ENCODE assay signal across 28 mouse cellular contexts in the genomic region with DNA sequence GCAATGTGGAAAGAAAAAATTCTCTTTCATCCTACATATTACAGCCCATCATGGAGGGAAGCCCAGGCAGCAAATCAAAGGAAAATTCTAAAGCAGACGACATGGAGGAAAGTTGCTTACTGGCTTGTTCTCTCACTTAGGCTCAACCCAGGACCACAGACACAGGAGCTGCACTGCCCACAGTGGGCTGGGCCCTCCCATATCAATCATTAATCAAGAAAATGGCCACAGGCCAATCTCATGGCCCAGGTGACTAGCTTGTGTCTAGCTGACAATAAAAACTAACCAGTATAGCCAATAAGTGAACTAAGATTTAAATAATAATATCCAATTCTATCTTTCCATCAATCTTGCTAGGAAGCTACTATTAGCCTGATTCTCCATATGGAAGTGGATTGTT. TPM values are rescaled to one million over a fixed set of nuclear protein-coding genes. Genes with fewer than 3 reads are reported as not detected.
DNase-seq lines count a peak whose midpoint lies in the region; ATAC-seq and TF ChIP-seq lines count a peak whose summit lies in the region.
"Had no signal": no experiment of that assay in that cellular context is flagged by ENCODE, and none has a peak within 500 bp of the region (broad histone marks: within the 10 kb centered on the region; RNA-seq: fewer than 3 reads in every experiment).

No protein-coding gene starts in this region.

- no peak overlapping the region for H3K4me2 ChIP-seq in liver, embryonic 16.5 days (ENCODE audit: low read depth, low read length)
- H3K4me2 ChIP-seq in liver, embryonic 12.5 days, result no peak overlapping the region
- no peak overlapping the region for H3K4me2 ChIP-seq in kidney, postnatal 0 days (ENCODE audit: low read length)
- H3K4me2 ChIP-seq: embryonic facial prominence, embryonic 13.5 days; hindbrain, embryonic 15.5 days; limb, embryonic 15.5 days; midbrain, embryonic 15.5 days; neural tube, embryonic 15.5 days had no signal

- H3K4me3 ChIP-seq in liver, embryonic 16.5 days (ENCODE audit: low read depth, low read length), result no peak overlapping the region
- no peak overlapping the region for H3K4me3 ChIP-seq in liver, embryonic 12.5 days
- no peak overlapping the region for H3K4me3 ChIP-seq in kidney, postnatal 0 days (replicated peaks; ENCODE audit: low read depth, low read length)
- H3K4me3 ChIP-seq: embryonic facial prominence, embryonic 13.5 days; erythroblast, embryonic 14.5 days; hindbrain, embryonic 10.5 days; hindbrain, embryonic 15.5 days; limb, embryonic 10.5 days; limb, embryonic 15.5 days; midbrain, embryonic 15.5 days; neural tube, embryonic 15.5 days had no signal

- H3K36me3 ChIP-seq in liver, embryonic 16.5 days (ENCODE audit: control insufficient read depth, insufficient read depth), result no peaks in the 10 kb centered on the region
- H3K36me3 ChIP-seq in liver, embryonic 12.5 days, result no peaks in the 10 kb centered on the region
- H3K36me3 ChIP-seq in kidney, postnatal 0 days (ENCODE audit: insufficient read depth, low read length), result no peaks in the 10 kb centered on the region
- H3K36me3 ChIP-seq: embryonic facial prominence, embryonic 13.5 days; hindbrain, embryonic 10.5 days; hindbrain, embryonic 15.5 days; limb, embryonic 10.5 days; limb, embryonic 15.5 days; midbrain, embryonic 15.5 days; neural tube, embryonic 15.5 days had no signal

- peak; percentile 15 for DNase-seq in adrenal gland, postnatal 10 days
- no peak for DNase-seq in adrenal gland, adult 8-10 months
- DNase-seq in kidney, postnatal 0 days (ENCODE audit: low spot score), result no peak
- DNase-seq in kidney, postnatal 4 days, result peak; percentile 23 to 49
- no peak for DNase-seq in urinary bladder, adult 18-20 months (ENCODE audit: low spot score in 2 of 2)
- DNase-seq in cerebellum, adult 11-12 months, result no peak
- DNase-seq: adrenal gland, postnatal 14 days; cerebellum, adult 11 months; cerebellum, postnatal 10 days; heart, postnatal 14 days; lung, adult 2 months; lung, postnatal 10 days; retina, postnatal 1 day; right cerebral cortex, postnatal 14 days had no signal

- H3K4me1 ChIP-seq in liver, embryonic 16.5 days (ENCODE audit: control insufficient read depth, low read depth, low read length), result peaks cover 14% of the 10 kb centered on the region
- H3K4me1 ChIP-seq in liver, embryonic 12.5 days, result peaks cover 38% of the 10 kb centered on the region
- no peaks in the 10 kb centered on the region for H3K4me1 ChIP-seq in kidney, postnatal 0 days (replicated peaks; ENCODE audit: insufficient read depth, low read length)
- H3K4me1 ChIP-seq: embryonic facial prominence, embryonic 13.5 days; hindbrain, embryonic 10.5 days; hindbrain, embryonic 15.5 days; limb, embryonic 10.5 days; limb, embryonic 15.5 days; midbrain, embryonic 15.5 days; neural tube, embryonic 15.5 days had no signal

- no peak overlapping the region for H3K9ac ChIP-seq in liver, embryonic 16.5 days (ENCODE audit: low read depth, low read length)
- no peak overlapping the region for H3K9ac ChIP-seq in liver, embryonic 12.5 days
- H3K9ac ChIP-seq in kidney, postnatal 0 days (ENCODE audit: low read depth, low read length), result no peak overlapping the region
- H3K9ac ChIP-seq: embryonic facial prominence, embryonic 13.5 days; hindbrain, embryonic 15.5 days; limb, embryonic 15.5 days; midbrain, embryonic 15.5 days; neural tube, embryonic 15.5 days had no signal

- peak; percentile 65 for ATAC-seq in liver, embryonic 16.5 days (ENCODE audit: low read depth)
- ATAC-seq in liver, embryonic 12.5 days, result no peak
- 0 out of 2 replicates have a peak, but pooled peaks have one; percentile 65 for ATAC-seq in kidney, postnatal 0 days (replicated peaks; ENCODE audit: low FRiP score, low read depth)
- ATAC-seq: forebrain, embryonic 16.5 days; inflammation-experienced regulatory T-cells, adult 6 months; midbrain, embryonic 15.5 days had no signal

- 54% methylated on average over 1 of the region's 1 CpGs for WGBS in liver, embryonic 16.5 days (ENCODE audit: insufficient replicate concordance)
- WGBS in liver, embryonic 12.5 days (ENCODE audit: insufficient replicate concordance), result 67% methylated on average over 1 of the region's 1 CpGs
- WGBS in kidney, postnatal 0 days, result 50% methylated on average over 1 of the region's 1 CpGs

- no peak overlapping the region for H3K27ac ChIP-seq in liver, embryonic 16.5 days (ENCODE audit: low read length)
- no peak overlapping the region for H3K27ac ChIP-seq in liver, embryonic 12.5 days
- no peak overlapping the region for H3K27ac ChIP-seq in kidney, postnatal 0 days
- H3K27ac ChIP-seq: embryonic facial prominence, embryonic 13.5 days; hindbrain, embryonic 10.5 days; hindbrain, embryonic 15.5 days; limb, embryonic 10.5 days; limb, embryonic 15.5 days; macrophage; midbrain, embryonic 15.5 days; neural tube, embryonic 15.5 days had no signal

- no peaks in the 10 kb centered on the region for H3K9me3 ChIP-seq in liver, embryonic 16.5 days (replicated peaks; ENCODE audit: control insufficient read depth, low read length)
- H3K9me3 ChIP-seq in liver, embryonic 12.5 days (replicated peaks), result no peaks in the 10 kb centered on the region
- no peaks in the 10 kb centered on the region for H3K9me3 ChIP-seq in kidney, postnatal 0 days (replicated peaks; ENCODE audit: low read length)
- H3K9me3 ChIP-seq: embryonic facial prominence, embryonic 13.5 days; G1E; hindbrain, embryonic 10.5 days; hindbrain, embryonic 15.5 days; limb, embryonic 10.5 days; limb, embryonic 15.5 days; midbrain, embryonic 15.5 days; neural tube, embryonic 15.5 days had no signal

- no peak for TF ChIP-seq CTCF in kidney, postnatal 0 days (IDR thresholded peaks at IDR 0.05; ENCODE audit: low read depth)

- no peaks in the 10 kb centered on the region for H3K27me3 ChIP-seq in liver, embryonic 16.5 days (ENCODE audit: control insufficient read depth, insufficient read depth, low read depth, low read length)
- H3K27me3 ChIP-seq in liver, embryonic 12.5 days (replicated peaks), result no peaks in the 10 kb centered on the region
- no peaks in the 10 kb centered on the region for H3K27me3 ChIP-seq in kidney, postnatal 0 days (ENCODE audit: insufficient read depth, low read length)
- H3K27me3 ChIP-seq: embryonic facial prominence, embryonic 13.5 days; hindbrain, embryonic 15.5 days; limb, embryonic 15.5 days; midbrain, embryonic 15.5 days; neural tube, embryonic 15.5 days had no signal

RNA-seq across cellular contexts. Expression of gene Rabgap1l, which starts 8.9 kb away (rescaled TPM):
- total RNA-seq in adrenal gland, postnatal 10 days (2021), result 10 to 100 TPM; 31.3 to 34.1 TPM
- total RNA-seq in adrenal gland, adult 8-10 months (2022), result 10 to 100 TPM; 27.9 to 45.9 (median 34.6) TPM
- polyA plus RNA-seq in liver, embryonic 16.5 days (2015; fragmentation: Nextera tagmentation; extraction: Ambion mirVana), result 27.6 and 28.9 TPM in 2 replicates
- polyA plus RNA-seq in liver, embryonic 12.5 days (2016; fragmentation: Nextera tagmentation; extraction: Ambion mirVana), result 55.7 and 55.8 TPM in 2 replicates
- polyA plus RNA-seq in kidney, postnatal 0 days (2015; fragmentation: Nextera tagmentation; extraction: Ambion mirVana), result 10.7 and 12.0 TPM in 2 replicates

Comparison
In these comparisons a context has a peak if more than half of its experiments do, and no peak if none do; other contexts are left out.
1. DNase-seq: peak in adrenal gland, postnatal 10 days (single experiment) and kidney, postnatal 4 days (2 of 2); none in adrenal gland, adult 8-10 months (single experiment), kidney, postnatal 0 days (single experiment), urinary bladder, adult 18-20 months (0 of 2) and cerebellum, adult 11-12 months (single experiment).